Mouse (Mus musculus): Measurements from ENCODE around the gene Plcg2.

DNA sequence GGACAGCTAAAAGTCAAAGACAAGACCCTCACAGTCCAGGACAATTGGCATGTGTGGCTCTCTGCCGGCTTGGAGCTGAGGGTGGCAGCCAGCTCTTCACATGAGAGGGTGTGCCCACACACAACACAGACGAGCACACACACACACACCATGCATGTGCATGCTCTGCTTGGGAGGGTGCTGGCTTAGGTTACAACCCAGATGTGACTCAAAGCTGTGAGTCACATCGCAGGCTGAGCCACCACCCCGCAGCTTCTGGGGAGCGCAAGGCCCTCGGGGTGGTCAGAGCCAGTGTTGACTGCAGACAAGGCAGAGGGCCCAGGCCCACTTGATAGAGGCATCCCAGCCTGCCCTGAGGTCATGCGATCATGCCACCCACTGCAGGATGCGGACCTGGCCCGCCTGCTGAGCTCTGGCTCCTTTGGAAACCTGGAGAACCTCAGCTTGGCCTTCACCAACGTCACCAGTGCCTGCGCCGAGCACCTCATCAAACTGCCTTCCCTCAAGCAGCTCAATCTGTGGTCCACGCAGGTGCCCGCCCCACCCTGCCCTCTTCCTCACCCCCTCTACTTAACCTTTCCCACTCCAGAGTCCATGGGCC, 43.5 kb upstream of the Plcg2 start:
- TF ChIP-seq POLR2A (IDR thresholded peaks at IDR 0.05; ENCODE audit: extremely low read depth, insufficient read depth, low read length) (no peak), CTCF (IDR thresholded peaks at IDR 0.05; ENCODE audit: low read depth, low read length) (no peak)

Data from liver, adult 2 months (tissue).